Mouse (Mus musculus) embryo, embryonic 11 days (tissue): ENCODE measurements at regions not wholly inside any gene's neighbourhood (a gene's known extent, or its start where the extent isn't known, plus 50 kb on each side); places are given as distances from the start of the nearest gene placed in this dataset.
"Not testable (repeated sequence)": the region's sequence is repeated elsewhere in the genome, so short reads cannot be mapped to it uniquely, and the experiment has no call there.

Experiments
- DNase-seq: peaks from one replicate; pipeline ENCODE4 v3.0.0-alpha.2; 2015

DNA sequence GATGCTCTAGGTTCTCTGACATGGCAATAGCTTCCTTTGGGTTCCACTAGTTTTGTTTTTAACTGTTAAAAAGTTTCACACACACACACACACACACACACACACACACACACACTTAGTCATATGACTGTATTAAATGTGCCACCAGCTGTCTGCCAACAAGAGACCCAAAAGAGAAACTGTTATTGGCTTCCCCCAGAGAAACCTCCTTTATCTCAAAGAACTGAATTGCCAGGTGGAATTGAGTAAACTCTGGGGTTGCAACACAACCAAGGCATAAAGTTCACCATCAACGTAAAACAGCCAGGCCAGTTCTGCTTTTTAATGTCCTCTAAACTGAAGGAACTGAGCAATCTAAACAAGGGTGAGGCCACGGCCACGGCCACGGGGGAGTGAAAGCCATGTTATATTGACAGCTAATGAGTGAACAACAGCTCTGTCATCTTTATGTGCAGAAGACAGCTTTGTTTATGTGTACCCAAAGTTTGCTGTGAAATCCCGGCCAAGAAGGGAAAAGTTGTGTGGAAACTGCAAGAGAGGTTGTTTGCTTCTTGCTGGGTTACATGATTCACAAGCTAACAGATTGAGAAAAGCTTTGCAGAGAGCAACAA, 69.3 kb downstream of the Btg1 start:
- no peak for DNase-seq

GRCm38 (mm10) chr10:96686659-96687440, 70.0 kb downstream of the Btg1 start:
- DNase-seq: no peak

GRCm38 (mm10) chr10:96687441-96687772, 70.6 kb downstream of the Btg1 start:
- DNase-seq: no peak

GRCm38 (mm10) chr10:96689976-96690867, 73.4 kb downstream of the Btg1 start:
- no peak for DNase-seq

DNA sequence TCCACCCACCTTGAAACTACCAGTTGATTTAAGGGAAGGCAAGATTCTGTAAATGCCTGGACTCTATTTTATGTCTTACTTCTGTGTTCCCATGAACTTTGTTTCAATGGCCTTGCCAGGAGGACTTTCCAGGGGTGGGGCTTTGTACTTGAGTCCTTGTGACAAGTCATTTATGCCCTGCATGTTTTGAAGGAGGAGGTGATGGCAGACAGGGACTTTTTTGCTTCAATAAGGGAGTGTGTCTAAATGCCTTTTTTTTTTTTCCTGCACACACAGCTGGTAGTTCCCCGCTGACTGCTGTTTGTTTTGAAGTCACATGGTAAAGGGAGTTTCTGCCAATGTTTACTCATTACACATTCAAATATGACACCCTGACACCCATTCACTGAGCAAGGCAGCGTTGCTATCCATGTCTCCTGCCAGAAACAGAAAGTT, 74.1 kb downstream of the Btg1 start:
- DNase-seq: no peak

DNA sequence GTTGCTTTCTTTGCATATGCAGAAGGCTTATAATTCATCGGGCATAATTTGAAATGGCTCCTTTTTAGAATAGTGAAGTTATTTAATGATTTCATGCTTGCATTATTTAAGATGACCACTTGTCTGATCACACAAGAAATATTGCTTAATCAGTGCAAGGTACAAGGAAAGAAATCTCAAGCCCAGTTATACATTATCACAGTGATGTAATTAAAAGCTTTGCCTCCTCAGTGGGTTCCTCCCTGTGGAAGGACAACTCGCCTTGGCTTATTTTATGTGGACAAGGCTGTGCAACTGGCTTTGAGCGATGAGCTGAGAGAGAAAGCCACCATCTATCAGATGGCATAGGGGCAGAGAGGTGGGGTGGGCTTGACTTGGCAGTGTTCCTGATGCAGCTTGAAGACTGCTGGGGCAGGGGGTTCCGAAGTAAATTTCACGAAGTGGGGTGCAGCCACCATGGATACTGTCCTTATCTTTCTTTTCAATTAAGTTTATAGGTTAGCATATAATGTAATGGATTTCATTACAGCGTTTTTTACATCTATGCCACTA, 74.6 kb downstream of the Btg1 start:
- no peak for DNase-seq

DNA sequence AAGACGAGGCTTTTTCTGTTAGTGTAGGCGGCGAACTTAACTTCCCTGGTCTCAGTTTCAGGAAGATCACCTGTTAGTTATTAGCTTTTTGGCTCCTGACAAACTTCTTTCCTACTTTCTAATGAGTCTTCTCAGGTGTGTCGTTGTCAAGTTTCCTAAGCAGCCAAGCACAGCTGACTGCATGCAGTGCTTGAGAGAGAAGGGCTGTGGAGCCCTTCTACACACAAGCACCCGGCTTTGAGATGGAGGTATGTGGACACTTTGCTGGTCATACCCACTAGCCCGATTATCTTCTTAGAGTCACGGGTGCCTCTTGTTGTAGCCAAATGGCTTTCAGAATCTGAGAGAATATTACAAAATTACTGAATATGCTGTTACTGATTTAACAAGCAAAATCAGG, 76.0 kb downstream of the Btg1 start:
- DNase-seq: no peak

DNA sequence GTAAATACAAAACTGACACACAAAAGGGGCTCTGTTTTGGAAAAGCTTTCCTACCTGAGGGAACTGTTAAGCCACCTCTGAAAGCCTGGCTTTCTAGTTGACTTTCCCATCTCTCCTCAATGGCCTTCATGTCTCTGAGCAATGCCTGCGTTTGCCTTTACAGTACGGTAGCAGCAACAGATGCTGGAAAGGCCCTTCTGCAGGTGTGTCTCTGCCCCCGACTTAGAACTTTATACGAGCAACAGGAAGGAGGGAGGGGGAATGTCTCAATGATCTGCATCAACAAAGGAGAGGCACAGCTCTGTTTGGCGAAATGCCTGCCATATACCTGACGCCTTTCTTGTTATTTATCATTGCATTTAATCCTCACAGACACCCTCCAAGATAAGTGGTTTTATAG, 77.0 kb downstream of the Btg1 start:
- DNase-seq: no peak

DNA sequence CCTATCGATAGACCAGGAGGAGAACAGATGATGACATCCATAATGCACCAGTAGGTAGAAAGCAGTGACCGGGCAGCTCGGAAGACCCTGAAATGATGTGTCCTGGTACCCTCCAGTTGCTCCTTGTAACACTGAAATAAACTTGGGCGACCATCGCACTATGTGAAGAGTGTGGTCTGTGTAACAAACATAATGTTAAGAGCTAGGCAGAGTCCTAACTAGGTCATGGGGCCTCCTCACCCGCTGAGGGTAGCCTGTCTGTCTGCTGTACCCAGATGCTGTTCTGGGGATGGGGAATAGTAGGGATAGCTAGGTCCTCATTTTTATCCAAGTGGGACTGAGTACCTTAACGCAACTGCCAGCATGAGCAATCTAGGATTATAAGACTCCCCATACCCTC, 79.8 kb downstream of the Btg1 start:
- no peak for DNase-seq

DNA sequence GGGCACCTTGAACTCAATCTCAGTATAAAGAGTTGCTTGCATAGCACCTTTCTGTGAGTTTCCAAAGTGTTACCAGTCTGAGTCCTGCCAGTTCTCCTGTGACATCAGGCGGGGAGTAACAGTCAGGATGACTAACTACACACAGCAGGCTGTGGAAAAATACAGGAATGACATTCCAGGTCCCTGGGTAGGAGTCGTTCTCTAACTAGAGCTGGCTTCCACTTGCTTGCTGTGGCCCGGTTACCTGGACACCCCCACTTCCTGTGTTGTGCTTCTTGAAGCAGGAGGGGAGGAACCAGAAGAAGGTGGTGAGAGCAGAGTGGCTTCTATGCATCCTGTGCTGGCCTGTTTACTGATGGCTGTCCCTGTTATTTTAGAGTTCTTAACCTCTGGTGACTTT, 81.0 kb downstream of the Btg1 start:
- DNase-seq: no peak

- DNase-seq: no peak
Observed at GRCm38 (mm10) chr10:96706656-96707055, 89.8 kb downstream of the Btg1 start.

DNA sequence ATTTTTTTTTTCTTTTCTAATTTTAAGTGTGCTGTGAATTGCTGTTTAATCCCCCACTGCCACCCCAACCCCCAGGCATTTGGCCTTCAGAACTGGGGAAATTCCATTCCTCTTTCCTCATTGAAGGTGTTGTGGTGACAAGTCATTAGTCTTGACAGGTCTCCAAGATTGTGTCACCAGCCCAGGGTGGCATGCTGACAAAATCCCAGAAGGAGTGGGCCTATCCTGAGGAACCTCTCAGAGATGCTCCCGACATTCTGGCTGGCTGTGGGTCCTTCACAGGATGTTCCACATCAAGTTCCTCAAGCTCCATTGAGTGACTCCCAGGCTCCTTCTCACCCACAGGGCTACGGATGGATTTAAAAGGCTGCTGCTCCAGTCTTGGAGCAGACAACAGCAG, 91.7 kb downstream of the Btg1 start:
- no peak for DNase-seq

GRCm38 (mm10) chr10:96709698-96710356, 93.0 kb downstream of the Btg1 start:
- DNase-seq: no peak

GRCm38 (mm10) chr10:96711993-96712392, 95.2 kb downstream of the Btg1 start:
- no peak for DNase-seq

DNA sequence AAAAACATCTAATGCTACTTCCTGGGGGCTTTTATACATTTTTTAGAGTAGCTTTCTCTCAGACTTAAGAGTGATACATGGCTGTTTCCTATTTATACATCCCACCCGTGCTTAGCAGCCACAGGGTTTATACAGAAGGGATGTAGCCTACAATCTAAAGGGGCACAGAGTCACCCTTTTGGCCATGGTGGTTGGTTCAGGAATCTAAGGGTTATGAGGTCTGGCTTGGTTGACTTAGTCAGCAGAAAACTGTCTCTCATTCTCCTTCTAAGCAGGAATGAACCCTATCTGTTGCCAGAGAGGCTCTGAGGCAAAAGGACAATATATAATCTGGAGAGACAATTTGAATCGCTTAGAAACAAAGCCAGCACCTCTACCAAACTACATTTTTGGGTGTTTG, 97.9 kb downstream of the Btg1 start:
- DNase-seq: no peak

- DNase-seq: no peak
Observed at GRCm38 (mm10) chr10:96717281-96717680, 100.5 kb downstream of the Btg1 start.

DNA sequence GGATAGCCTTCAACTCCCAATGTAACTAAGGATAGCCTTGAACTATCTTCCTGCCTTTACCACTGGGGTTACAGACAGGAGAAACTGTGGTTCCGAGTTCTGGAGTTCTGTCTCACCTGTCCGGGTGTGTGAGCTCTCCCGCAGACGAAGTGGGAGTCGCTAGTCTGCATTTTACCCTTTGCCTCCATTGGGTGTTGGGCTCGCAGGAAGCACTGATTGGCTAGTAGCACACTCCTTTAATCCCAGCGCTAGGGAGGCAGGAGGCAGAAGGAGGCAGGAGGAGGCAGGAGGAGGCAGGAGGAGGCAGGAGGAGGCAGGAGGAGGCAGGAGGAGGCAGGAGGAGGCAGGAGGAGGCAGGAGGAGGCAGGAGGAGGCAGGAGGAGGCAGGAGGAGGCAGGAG, 101.9 kb downstream of the Btg1 start:
- DNase-seq: not testable (repeated sequence)

DNA sequence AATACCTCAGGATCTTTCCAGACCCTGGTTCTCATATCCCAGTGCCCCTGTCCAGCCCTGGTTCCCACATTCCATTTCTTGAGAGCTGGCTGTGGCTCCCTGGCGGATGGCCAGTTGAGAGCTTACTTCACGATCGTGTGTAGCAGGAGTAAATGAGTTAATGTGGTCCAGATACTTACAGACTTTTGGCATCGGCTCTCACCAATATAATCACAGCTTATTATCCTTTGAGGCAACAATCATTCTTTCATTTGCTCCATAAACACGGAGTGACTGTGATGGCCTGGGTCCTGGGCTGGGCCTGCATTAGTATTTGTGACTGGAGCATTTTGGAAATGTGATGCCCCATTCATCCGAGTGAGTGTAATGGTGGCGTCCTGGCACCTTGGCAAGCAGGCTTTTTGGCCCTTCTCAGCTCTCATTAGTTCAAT, 103.5 kb downstream of the Btg1 start:
- DNase-seq: no peak

GRCm38 (mm10) chr10:96720956-96721688, 104.3 kb downstream of the Btg1 start:
- no peak for DNase-seq

DNA sequence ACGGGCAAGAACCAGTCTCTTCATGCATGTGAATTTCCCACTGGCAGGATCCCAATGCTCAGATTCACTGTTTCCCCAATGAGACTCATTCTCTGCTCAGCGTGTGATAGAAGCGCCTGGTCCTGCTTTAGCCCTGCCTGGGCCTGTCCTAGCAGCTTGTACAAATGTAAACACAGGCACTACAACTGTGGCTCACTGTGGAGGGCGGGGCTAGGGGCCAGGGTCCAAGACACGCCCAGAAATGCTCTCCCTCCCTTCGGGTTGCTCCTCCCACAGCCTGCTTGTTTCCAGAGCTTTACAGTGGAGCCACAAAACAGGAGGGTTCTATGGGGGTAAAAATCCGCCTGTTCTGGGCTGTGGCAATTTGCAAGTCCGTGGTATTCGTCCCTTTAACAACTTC, 105.7 kb downstream of the Btg1 start:
- peak; percentile 82 for DNase-seq

GRCm38 (mm10) chr10:96723071-96723470, 106.3 kb downstream of the Btg1 start:
- DNase-seq: no peak
